Mouse (Mus musculus): ENCODE measurements at regions not wholly inside any gene's neighbourhood (a gene's known extent, or its start where the extent isn't known, plus 50 kb on each side); places are given as distances from the start of the nearest gene placed in this dataset.
A peak's percentile ranks its signal among the peaks of the same experiment; 100 is the strongest.

DNA sequence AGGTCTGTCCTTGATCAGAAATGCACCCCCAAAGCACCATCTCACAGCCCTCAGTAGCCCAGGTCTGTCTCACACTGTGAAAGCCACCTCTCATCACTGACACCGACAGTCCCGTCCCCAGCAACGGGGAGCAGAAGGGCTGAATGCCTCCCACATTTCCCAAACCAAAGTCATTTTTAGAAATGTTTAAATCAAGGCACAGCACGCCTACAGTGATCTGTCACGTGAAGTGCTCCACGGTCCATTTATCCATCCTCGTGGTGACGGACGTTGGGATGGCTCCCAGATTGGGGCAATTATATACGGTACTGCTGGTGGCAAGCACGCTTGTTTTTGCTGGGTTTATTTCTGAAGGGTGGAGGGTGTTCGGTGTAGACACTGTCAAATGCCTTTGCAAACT, 168.7 kb downstream of the Tshz3 start:
- no peaks in the 10 kb centered on the region for H3K36me3 ChIP-seq (ENCODE audit: control insufficient read depth, insufficient read depth, low read length)
- H3K9ac ChIP-seq (ENCODE audit: low read length): no peak overlapping the region
- no peaks in the 10 kb centered on the region for H3K9me3 ChIP-seq (ENCODE audit: control insufficient read depth, low read length)
- H3K27me3 ChIP-seq (replicated peaks; ENCODE audit: control insufficient read depth, insufficient read depth, low read length): no peaks in the 10 kb centered on the region
- no peaks in the 10 kb centered on the region for H3K4me1 ChIP-seq (replicated peaks; ENCODE audit: control insufficient read depth, insufficient read depth, low read length)
- no peak for DNase-seq (ENCODE audit: low spot score)
- H3K4me3 ChIP-seq (ENCODE audit: low read depth, low read length): no peak overlapping the region
- no peak overlapping the region for H3K4me2 ChIP-seq (ENCODE audit: low read length)
- ATAC-seq (replicated peaks; ENCODE audit: low FRiP score, low TSS enrichment, low read depth): no peak
- H3K27ac ChIP-seq (ENCODE audit: low read depth): no peak overlapping the region
- WGBS: 75% methylated on average over 12 of the region's 12 CpGs

DNA sequence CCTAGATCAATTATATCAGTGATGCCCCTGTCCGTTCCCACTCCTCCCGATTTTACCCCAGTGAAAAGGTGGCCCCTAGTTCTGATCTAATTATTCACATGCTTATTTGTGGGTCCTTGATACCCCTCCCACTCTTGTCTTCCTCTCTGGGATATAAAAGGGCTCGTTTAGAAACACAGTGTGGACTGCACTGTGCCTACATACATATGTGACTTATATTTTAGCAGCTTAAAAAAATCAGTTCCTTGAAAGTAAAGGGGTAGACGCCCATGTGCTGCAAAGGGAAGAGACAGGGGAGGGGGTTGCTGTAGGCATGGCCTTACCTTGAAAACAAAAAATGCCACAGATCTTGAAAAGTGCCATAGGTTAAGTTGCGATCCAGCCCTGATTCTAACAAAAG, 176.1 kb downstream of the Tshz3 start:
- Histone ChIP-seq H3K4me1 (replicated peaks; ENCODE audit: control insufficient read depth, insufficient read depth, low read length) (peaks cover 7% of the 10 kb centered on the region; the same call in 1 of the 2 replicates), H3K4me2 (ENCODE audit: low read length) (no peak overlapping the region), H3K27ac (ENCODE audit: low read depth) (no peak overlapping the region), H3K27me3 (replicated peaks; ENCODE audit: control insufficient read depth, insufficient read depth, low read length) (no peaks in the 10 kb centered on the region), H3K9ac (ENCODE audit: low read length) (no peak overlapping the region), H3K4me3 (ENCODE audit: low read depth, low read length) (no peak overlapping the region), H3K9me3 (ENCODE audit: control insufficient read depth, low read length) (no peaks in the 10 kb centered on the region), H3K36me3 (ENCODE audit: control insufficient read depth, insufficient read depth, low read length) (no peaks in the 10 kb centered on the region)
- 78% methylated on average over 5 of the region's 5 CpGs for WGBS
- DNase-seq (ENCODE audit: low spot score): no peak
- ATAC-seq (replicated peaks; ENCODE audit: low FRiP score, low TSS enrichment, low read depth): no peak

DNA sequence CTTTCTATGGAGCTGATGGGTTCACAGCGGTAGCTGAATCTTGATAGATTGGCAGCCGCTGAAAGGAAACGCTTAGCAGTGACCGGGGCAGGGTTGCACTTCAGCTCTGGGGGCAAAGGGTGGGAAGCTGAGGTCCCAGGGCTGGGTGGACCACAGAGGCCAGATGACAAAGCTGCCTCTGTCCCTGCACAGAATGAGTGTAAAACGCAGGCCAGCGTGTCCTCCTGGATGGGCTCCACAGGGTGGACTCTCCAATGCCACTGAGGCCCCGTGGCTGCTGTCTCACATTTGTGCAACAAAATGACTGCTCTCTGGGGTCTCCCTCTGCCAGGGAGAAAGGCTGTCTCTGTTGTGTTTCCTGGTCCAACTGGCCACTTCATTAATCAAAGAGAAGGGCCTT, 179.8 kb downstream of the Tshz3 start:
- DNase-seq (ENCODE audit: low spot score) (no peak), ATAC-seq (replicated peaks; ENCODE audit: low FRiP score, low TSS enrichment, low read depth) (no peak)
- no peak overlapping the region for H3K9ac ChIP-seq (ENCODE audit: low read length)
- no peak overlapping the region for H3K4me2 ChIP-seq (ENCODE audit: low read length)
- no peak overlapping the region for H3K4me3 ChIP-seq (ENCODE audit: low read depth, low read length)
- H3K27ac ChIP-seq (ENCODE audit: low read depth): no peak overlapping the region
- H3K36me3 ChIP-seq (ENCODE audit: control insufficient read depth, insufficient read depth, low read length): no peaks in the 10 kb centered on the region
- H3K4me1 ChIP-seq (replicated peaks; ENCODE audit: control insufficient read depth, insufficient read depth, low read length): peaks cover 7% of the 10 kb centered on the region; the same call in 1 of the 2 replicates
- H3K9me3 ChIP-seq (ENCODE audit: control insufficient read depth, low read length): no peaks in the 10 kb centered on the region
- 8% methylated on average over 7 of the region's 7 CpGs for WGBS
- no peaks in the 10 kb centered on the region for H3K27me3 ChIP-seq (replicated peaks; ENCODE audit: control insufficient read depth, insufficient read depth, low read length)

DNA sequence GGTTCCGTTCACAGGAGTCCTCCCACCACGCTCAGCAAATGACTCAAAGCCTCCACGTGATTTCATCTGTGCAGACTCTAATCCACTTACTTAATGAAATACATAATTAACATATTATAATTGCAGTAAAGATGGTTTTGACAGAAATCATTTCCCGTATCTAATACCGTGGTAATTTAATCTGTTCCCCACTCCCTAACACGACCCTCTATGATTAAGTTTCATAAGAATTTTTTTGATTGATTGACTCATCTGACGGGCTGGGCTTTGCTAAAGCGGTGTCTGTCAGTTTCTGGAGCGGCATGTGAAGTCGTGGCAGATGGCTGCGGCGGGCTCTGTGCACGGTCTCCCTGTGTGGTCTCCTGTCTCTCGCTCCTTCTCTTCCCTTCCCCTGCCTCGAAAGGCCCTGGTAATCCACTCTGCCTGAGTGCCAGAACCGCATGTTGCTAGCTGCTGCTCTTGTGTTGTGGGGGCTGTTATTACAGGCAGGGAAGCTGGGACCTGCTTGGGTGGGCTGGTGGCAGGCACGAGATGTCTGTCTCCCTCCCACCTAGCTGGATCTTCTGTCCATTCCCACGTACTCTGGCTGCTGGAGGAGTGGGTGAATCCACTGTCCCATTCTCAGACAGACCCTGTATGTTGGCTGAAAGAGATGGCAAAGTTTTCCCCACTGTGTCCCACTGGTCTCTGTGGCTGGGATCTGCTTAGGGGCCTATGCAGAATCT, 195.0 kb downstream of the Tshz3 start:
- DNase-seq (ENCODE audit: low spot score) (no peak), ATAC-seq (replicated peaks; ENCODE audit: low FRiP score, low TSS enrichment, low read depth) (no peak)
- no peaks in the 10 kb centered on the region for H3K9me3 ChIP-seq (ENCODE audit: control insufficient read depth, low read length)
- H3K36me3 ChIP-seq (ENCODE audit: control insufficient read depth, insufficient read depth, low read length): no peaks in the 10 kb centered on the region
- H3K4me2 ChIP-seq (ENCODE audit: low read length): no peak overlapping the region; the same call in 1 of the 2 replicates
- H3K9ac ChIP-seq (ENCODE audit: low read length): no peak overlapping the region
- H3K27ac ChIP-seq (ENCODE audit: low read depth): peak overlapping the region; percentile 57
- no peaks in the 10 kb centered on the region for H3K27me3 ChIP-seq (replicated peaks; ENCODE audit: control insufficient read depth, insufficient read depth, low read length)
- H3K4me1 ChIP-seq (replicated peaks; ENCODE audit: control insufficient read depth, insufficient read depth, low read length): peaks cover 13% of the 10 kb centered on the region
- WGBS: 37% methylated on average over 18 of the region's 18 CpGs
- H3K4me3 ChIP-seq (ENCODE audit: low read depth, low read length): no peak overlapping the region

DNA sequence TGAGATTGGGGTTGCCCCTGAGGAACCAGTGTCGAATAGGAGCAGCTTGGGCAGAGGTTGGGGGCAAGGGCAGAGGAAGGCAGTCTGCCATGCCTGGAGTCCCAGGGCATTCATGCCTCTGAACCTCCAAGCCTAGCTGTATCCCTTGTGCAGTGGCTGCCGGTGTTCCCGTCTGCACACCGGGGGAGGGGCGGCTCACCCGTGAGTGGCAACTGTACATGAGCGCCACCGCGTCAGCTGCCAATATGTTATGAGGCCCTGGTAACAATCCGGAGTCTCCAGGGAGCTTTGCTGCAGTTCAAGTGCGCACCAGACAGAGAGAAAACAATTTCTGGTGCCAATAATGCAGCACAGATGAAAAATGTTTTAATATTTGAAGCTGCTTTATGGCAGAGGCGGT, 198.4 kb downstream of the Tshz3 start:
- H3K4me1 ChIP-seq (replicated peaks; ENCODE audit: control insufficient read depth, insufficient read depth, low read length): peaks cover 13% of the 10 kb centered on the region
- no peak overlapping the region for H3K9ac ChIP-seq (ENCODE audit: low read length)
- ATAC-seq (replicated peaks; ENCODE audit: low FRiP score, low TSS enrichment, low read depth) (no peak), DNase-seq (ENCODE audit: low spot score) (no peak)
- no peak overlapping the region for H3K27ac ChIP-seq (ENCODE audit: low read depth)
- H3K4me3 ChIP-seq (ENCODE audit: low read depth, low read length): no peak overlapping the region
- H3K36me3 ChIP-seq (ENCODE audit: control insufficient read depth, insufficient read depth, low read length): no peaks in the 10 kb centered on the region
- no peaks in the 10 kb centered on the region for H3K9me3 ChIP-seq (ENCODE audit: control insufficient read depth, low read length)
- no peak overlapping the region for H3K4me2 ChIP-seq (ENCODE audit: low read length)
- no peaks in the 10 kb centered on the region for H3K27me3 ChIP-seq (replicated peaks; ENCODE audit: control insufficient read depth, insufficient read depth, low read length)
- WGBS: 70% methylated on average over 12 of the region's 12 CpGs

DNA sequence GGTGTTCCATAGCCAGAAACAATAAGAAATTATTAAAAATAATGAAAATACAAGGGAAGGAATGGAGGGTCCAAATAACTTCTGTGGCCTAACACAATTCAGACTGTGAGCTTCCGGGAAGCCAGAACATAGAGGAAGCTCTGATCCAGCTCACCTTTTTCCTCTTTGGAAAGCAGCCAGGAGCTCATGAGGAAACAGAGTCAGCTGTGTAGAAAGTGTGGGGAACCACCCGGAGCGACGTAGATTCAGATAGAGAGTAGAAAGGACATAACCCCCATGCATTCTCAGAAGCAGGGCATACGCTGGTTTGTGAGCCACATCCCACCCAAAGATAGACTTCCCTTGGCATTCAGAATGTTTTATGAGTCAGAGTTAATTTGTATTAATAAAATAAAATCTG, 203.6 kb downstream of the Tshz3 start:
- no peak for DNase-seq (ENCODE audit: low spot score)
- ATAC-seq (replicated peaks; ENCODE audit: low FRiP score, low TSS enrichment, low read depth): no peak
- Histone ChIP-seq H3K4me3 (ENCODE audit: low read depth, low read length) (no peak overlapping the region), H3K9me3 (ENCODE audit: control insufficient read depth, low read length) (no peaks in the 10 kb centered on the region), H3K36me3 (ENCODE audit: control insufficient read depth, insufficient read depth, low read length) (no peaks in the 10 kb centered on the region), H3K4me2 (ENCODE audit: low read length) (no peak overlapping the region), H3K4me1 (replicated peaks; ENCODE audit: control insufficient read depth, insufficient read depth, low read length) (peaks cover 6% of the 10 kb centered on the region), H3K27me3 (replicated peaks; ENCODE audit: control insufficient read depth, insufficient read depth, low read length) (no peaks in the 10 kb centered on the region), H3K27ac (ENCODE audit: low read depth) (no peak overlapping the region), H3K9ac (ENCODE audit: low read length) (no peak overlapping the region)
- WGBS: 76% methylated on average over 5 of the region's 5 CpGs

DNA sequence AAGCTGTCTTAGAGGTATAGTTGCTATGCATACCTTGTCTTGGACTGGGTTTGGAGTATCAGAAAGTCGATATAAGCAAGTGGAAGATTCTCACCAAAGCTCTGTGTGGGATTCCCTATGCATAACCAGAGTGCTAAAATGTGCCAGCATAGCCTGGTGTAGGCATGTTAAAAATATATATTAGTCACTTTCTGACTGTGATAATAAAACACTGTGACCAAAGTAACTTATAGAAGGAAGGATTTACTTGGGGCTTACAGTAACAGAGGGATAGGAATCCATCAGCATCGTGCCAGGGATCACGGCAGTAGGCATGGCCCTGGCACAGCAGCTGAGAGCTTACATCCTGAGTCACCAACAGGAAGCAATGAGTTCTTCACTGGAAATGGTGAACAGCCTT, 215.4 kb downstream of the Tshz3 start:
- WGBS: 84% methylated on average over 3 of the region's 3 CpGs
- ATAC-seq (replicated peaks; ENCODE audit: low FRiP score, low TSS enrichment, low read depth): no peak

DNA sequence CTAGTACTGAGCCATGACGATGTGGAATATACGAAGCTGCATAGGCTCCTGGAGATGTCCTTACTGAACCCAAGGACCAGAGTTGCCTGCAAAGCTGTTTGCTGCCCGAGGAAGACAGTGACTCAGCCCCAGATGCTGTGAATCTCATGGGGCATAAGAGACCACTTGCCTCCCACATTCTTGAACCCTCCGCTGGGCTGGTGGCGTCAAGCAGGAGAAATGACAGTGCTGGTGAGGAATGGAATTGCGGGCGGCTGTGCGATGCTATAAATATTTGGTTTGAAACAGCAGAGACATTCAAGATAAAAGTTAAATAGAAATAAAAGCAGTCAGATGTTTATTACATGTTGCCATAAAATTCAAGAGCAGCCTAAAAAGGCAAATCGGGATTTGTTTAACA, 216.3 kb downstream of the Tshz3 start:
- Histone ChIP-seq H3K9me3 (ENCODE audit: control insufficient read depth, low read length) (no peaks in the 10 kb centered on the region), H3K4me3 (ENCODE audit: low read depth, low read length) (no peak overlapping the region), H3K27ac (ENCODE audit: low read depth) (no peak overlapping the region), H3K4me1 (replicated peaks; ENCODE audit: control insufficient read depth, insufficient read depth, low read length) (peaks cover 19% of the 10 kb centered on the region), H3K9ac (ENCODE audit: low read length) (no peak overlapping the region), H3K27me3 (replicated peaks; ENCODE audit: control insufficient read depth, insufficient read depth, low read length) (no peaks in the 10 kb centered on the region), H3K4me2 (ENCODE audit: low read length) (no peak overlapping the region), H3K36me3 (ENCODE audit: control insufficient read depth, insufficient read depth, low read length) (no peaks in the 10 kb centered on the region)
- no peak for ATAC-seq (replicated peaks; ENCODE audit: low FRiP score, low TSS enrichment, low read depth)
- no peak for DNase-seq (ENCODE audit: low spot score)
- 41% methylated on average over 9 of the region's 9 CpGs for WGBS

More for the DNA sequence above, 215.4 kb downstream of the Tshz3 start:
- no peak overlapping the region for H3K27ac ChIP-seq (ENCODE audit: low read depth)
- H3K4me1 ChIP-seq (replicated peaks; ENCODE audit: control insufficient read depth, insufficient read depth, low read length): peaks cover 19% of the 10 kb centered on the region
- H3K4me2 ChIP-seq (ENCODE audit: low read length): no peak overlapping the region
- no peak overlapping the region for H3K9ac ChIP-seq (ENCODE audit: low read length)
- DNase-seq (ENCODE audit: low spot score): no peak
- H3K36me3 ChIP-seq (ENCODE audit: control insufficient read depth, insufficient read depth, low read length): no peaks in the 10 kb centered on the region
- H3K4me3 ChIP-seq (ENCODE audit: low read depth, low read length): no peak overlapping the region
- H3K9me3 ChIP-seq (ENCODE audit: control insufficient read depth, low read length): no peaks in the 10 kb centered on the region
- no peaks in the 10 kb centered on the region for H3K27me3 ChIP-seq (replicated peaks; ENCODE audit: control insufficient read depth, insufficient read depth, low read length)

DNA sequence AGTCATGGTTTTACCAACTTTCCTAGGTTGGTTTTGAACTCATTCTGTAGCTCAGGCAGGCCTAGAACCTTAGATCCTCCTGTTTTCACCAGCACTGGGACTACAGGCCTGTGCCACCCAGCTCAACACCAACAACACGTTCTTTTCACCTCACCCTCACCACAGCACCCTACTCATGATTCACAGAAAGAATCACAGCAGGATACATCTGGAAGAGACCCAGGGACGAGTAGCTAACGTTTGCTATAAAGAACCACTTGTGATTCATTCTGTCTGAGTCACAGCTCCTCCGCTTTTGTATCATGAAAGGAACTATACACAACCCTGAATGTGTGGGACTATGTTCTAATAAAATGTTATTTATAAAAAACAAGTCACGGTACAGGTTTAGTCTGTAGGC, 217.3 kb downstream of the Tshz3 start:
- Histone ChIP-seq H3K4me1 (replicated peaks; ENCODE audit: control insufficient read depth, insufficient read depth, low read length) (peaks cover 19% of the 10 kb centered on the region), H3K27ac (ENCODE audit: low read depth) (no peak overlapping the region), H3K9ac (ENCODE audit: low read length) (no peak overlapping the region), H3K4me2 (ENCODE audit: low read length) (no peak overlapping the region), H3K4me3 (ENCODE audit: low read depth, low read length) (no peak overlapping the region), H3K36me3 (ENCODE audit: control insufficient read depth, insufficient read depth, low read length) (no peaks in the 10 kb centered on the region), H3K27me3 (replicated peaks; ENCODE audit: control insufficient read depth, insufficient read depth, low read length) (no peaks in the 10 kb centered on the region), H3K9me3 (ENCODE audit: control insufficient read depth, low read length) (no peaks in the 10 kb centered on the region)
- ATAC-seq (replicated peaks; ENCODE audit: low FRiP score, low TSS enrichment, low read depth) (no peak), DNase-seq (ENCODE audit: low spot score) (no peak)
- WGBS: 68% methylated on average over 5 of the region's 5 CpGs
